Mouse (Mus musculus): ENCODE data around the gene Pex14. TPM values are rescaled to one million over a fixed set of nuclear protein-coding genes. Genes with fewer than 3 reads are reported as not detected.
A peak's percentile ranks its signal among the peaks of the same experiment; 100 is the strongest.

Pex14 gene
- polyA plus RNA-seq, 1 experiment from 2014 or later = 49.8 TPM

- Histone ChIP-seq H3K4me1 (ENCODE audit: control insufficient read depth, insufficient read depth, low read length) (peaks cover 40% of the 10 kb centered on the region), H3K27ac (ENCODE audit: low read length) (peak overlapping the region; percentile 25), H3K9me3 (replicated peaks; ENCODE audit: control insufficient read depth, low read length) (no peaks in the 10 kb centered on the region), H3K4me3 (replicated peaks; ENCODE audit: low read length) (no peak overlapping the region), H3K4me2 (ENCODE audit: low read depth, low read length) (no peak overlapping the region), H3K27me3 (ENCODE audit: control insufficient read depth, insufficient read depth, low read length) (no peaks in the 10 kb centered on the region), H3K9ac (ENCODE audit: low read length) (peak overlapping the region; percentile 36; the same call in 1 of the 2 replicates), H3K36me3 (ENCODE audit: control insufficient read depth, insufficient read depth, low read length) (no peaks in the 10 kb centered on the region)
- WGBS = 57% methylated on average over 3 of the region's 3 CpGs
- no peak for ATAC-seq (ENCODE audit: insufficient read depth, low FRiP score)
Observed at GRCm38 (mm10) chr4:148971613-148972242, 127.9 kb downstream of the Pex14 start.

DNA sequence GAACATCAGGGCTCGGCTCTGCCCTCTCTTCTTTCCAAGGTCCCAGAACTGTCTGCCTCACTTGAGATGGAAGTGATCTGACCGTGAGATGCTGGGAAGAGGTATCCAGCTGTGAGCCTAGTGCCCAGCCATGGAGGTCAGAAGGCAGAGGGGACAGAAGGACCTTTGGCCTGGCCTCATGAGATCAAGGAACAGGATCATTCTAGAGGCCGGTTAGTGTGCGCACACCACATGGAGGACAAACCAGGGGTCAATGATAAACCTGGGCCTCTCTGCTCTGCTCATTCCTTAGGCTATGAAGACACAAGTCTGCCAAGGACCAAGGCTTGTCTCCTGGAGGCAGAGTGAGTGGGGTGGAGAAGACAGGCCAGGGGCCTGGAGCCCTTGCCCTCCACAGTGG lies 128.9 kb downstream of the Pex14 start:
- Histone ChIP-seq H3K9ac (ENCODE audit: low read length) (no peak overlapping the region; the same call in 1 of the 2 replicates), H3K36me3 (ENCODE audit: control insufficient read depth, insufficient read depth, low read length) (no peaks in the 10 kb centered on the region), H3K4me2 (ENCODE audit: low read depth, low read length) (no peak overlapping the region), H3K27ac (ENCODE audit: low read length) (no peak overlapping the region), H3K4me3 (replicated peaks; ENCODE audit: low read length) (no peak overlapping the region), H3K4me1 (ENCODE audit: control insufficient read depth, insufficient read depth, low read length) (peaks cover 48% of the 10 kb centered on the region), H3K27me3 (ENCODE audit: control insufficient read depth, insufficient read depth, low read length) (no peaks in the 10 kb centered on the region), H3K9me3 (replicated peaks; ENCODE audit: control insufficient read depth, low read length) (no peaks in the 10 kb centered on the region)
- no peak for ATAC-seq (ENCODE audit: insufficient read depth, low FRiP score)
- WGBS = 88% methylated on average over 4 of the region's 4 CpGs

- no peak overlapping the region for H3K4me2 ChIP-seq (ENCODE audit: low read depth, low read length)
- no peak overlapping the region for H3K27ac ChIP-seq (ENCODE audit: low read length)
- no peak overlapping the region for H3K4me3 ChIP-seq (replicated peaks; ENCODE audit: low read length)
- 68% methylated on average over 5 of the region's 5 CpGs for WGBS
- H3K4me1 ChIP-seq (ENCODE audit: control insufficient read depth, insufficient read depth, low read length) = peaks cover 48% of the 10 kb centered on the region
- H3K9me3 ChIP-seq (replicated peaks; ENCODE audit: control insufficient read depth, low read length) = no peaks in the 10 kb centered on the region
- no peaks in the 10 kb centered on the region for H3K27me3 ChIP-seq (ENCODE audit: control insufficient read depth, insufficient read depth, low read length)
- ATAC-seq (ENCODE audit: insufficient read depth, low FRiP score) = no peak
- no peaks in the 10 kb centered on the region for H3K36me3 ChIP-seq (ENCODE audit: control insufficient read depth, insufficient read depth, low read length)
- no peak overlapping the region for H3K9ac ChIP-seq (ENCODE audit: low read length)
Observed at GRCm38 (mm10) chr4:148969610-148970009, 130.1 kb downstream of the Pex14 start.

DNA sequence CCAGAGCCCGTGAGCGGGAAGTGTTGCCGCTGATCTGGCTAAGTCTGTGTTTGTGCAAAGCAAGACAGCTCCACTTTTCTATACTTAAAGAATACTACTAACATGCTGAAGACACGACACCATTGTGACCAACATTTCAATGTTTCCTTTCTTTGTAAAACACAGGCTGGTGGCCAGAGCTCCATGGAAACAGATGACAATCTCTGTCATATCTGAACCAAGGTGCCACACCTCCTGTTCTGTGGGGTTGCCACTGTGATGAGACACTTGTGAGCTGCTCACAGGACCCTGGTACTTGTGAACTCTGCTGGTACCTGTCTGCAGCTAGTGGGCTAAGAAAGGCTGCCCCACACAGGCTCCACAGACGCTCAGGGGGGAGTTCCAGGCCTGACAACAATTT lies 130.8 kb downstream of the Pex14 start:
- no peak overlapping the region for H3K4me3 ChIP-seq (replicated peaks; ENCODE audit: low read length)
- peak overlapping the region; percentile 26; the same call in 1 of the 2 replicates for H3K27ac ChIP-seq (ENCODE audit: low read length)
- H3K27me3 ChIP-seq (ENCODE audit: control insufficient read depth, insufficient read depth, low read length) = no peaks in the 10 kb centered on the region
- no peak for ATAC-seq (ENCODE audit: insufficient read depth, low FRiP score)
- H3K9ac ChIP-seq (ENCODE audit: low read length) = peak overlapping the region; percentile 39; the same call in 1 of the 2 replicates
- H3K9me3 ChIP-seq (replicated peaks; ENCODE audit: control insufficient read depth, low read length) = no peaks in the 10 kb centered on the region
- no peak overlapping the region for H3K4me2 ChIP-seq (ENCODE audit: low read depth, low read length)
- WGBS = 59% methylated on average over 5 of the region's 5 CpGs
- H3K4me1 ChIP-seq (ENCODE audit: control insufficient read depth, insufficient read depth, low read length) = peaks cover 48% of the 10 kb centered on the region
- H3K36me3 ChIP-seq (ENCODE audit: control insufficient read depth, insufficient read depth, low read length) = no peaks in the 10 kb centered on the region

DNA sequence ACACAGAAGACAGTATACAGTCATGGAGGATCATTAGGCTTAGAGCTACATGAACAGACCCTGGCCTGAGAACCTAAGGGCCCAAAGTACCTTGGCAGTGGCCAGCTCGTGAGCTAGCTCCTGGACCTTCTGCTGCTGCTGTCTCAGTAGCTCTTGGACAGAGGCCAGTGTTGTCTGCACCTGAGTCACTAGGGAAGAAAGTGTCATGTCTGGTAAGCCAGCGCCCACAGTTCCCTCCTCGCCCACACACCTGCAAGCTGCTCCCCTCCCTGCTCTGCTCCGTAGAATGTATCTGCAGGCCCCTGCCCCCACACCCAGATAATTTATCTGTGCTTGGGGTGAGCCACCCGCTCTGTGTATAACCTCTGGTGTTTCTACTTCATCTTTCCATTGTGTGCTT lies 133.5 kb downstream of the Pex14 start:
- no peak overlapping the region for H3K27ac ChIP-seq (ENCODE audit: low read length)
- WGBS = 79% methylated on average over 5 of the region's 5 CpGs
- no peak for ATAC-seq (ENCODE audit: insufficient read depth, low FRiP score)
- 0 out of 2 replicates have a peak, but pooled peaks cover 4% of the 10 kb centered on the region for H3K36me3 ChIP-seq (ENCODE audit: control insufficient read depth, insufficient read depth, low read length)
- H3K4me2 ChIP-seq (ENCODE audit: low read depth, low read length) = no peak overlapping the region
- H3K4me3 ChIP-seq (replicated peaks; ENCODE audit: low read length) = no peak overlapping the region
- H3K4me1 ChIP-seq (ENCODE audit: control insufficient read depth, insufficient read depth, low read length) = peaks cover 39% of the 10 kb centered on the region
- H3K27me3 ChIP-seq (ENCODE audit: control insufficient read depth, insufficient read depth, low read length) = no peaks in the 10 kb centered on the region
- no peak overlapping the region for H3K9ac ChIP-seq (ENCODE audit: low read length)
- no peaks in the 10 kb centered on the region for H3K9me3 ChIP-seq (replicated peaks; ENCODE audit: control insufficient read depth, low read length)

GRCm38 (mm10) chr4:148964541-148965310 lies 134.9 kb downstream of the Pex14 start:
- no peak overlapping the region for H3K4me2 ChIP-seq (ENCODE audit: low read depth, low read length)
- no peaks in the 10 kb centered on the region for H3K9me3 ChIP-seq (replicated peaks; ENCODE audit: control insufficient read depth, low read length)
- H3K27me3 ChIP-seq (ENCODE audit: control insufficient read depth, insufficient read depth, low read length) = no peaks in the 10 kb centered on the region
- no peak overlapping the region for H3K4me3 ChIP-seq (replicated peaks; ENCODE audit: low read length)
- H3K27ac ChIP-seq (ENCODE audit: low read length) = no peak overlapping the region
- H3K9ac ChIP-seq (ENCODE audit: low read length) = no peak overlapping the region
- H3K36me3 ChIP-seq (ENCODE audit: control insufficient read depth, insufficient read depth, low read length) = 0 out of 2 replicates have a peak, but pooled peaks cover 4% of the 10 kb centered on the region
- ATAC-seq (ENCODE audit: insufficient read depth, low FRiP score) = no peak
- peaks cover 27% of the 10 kb centered on the region for H3K4me1 ChIP-seq (ENCODE audit: control insufficient read depth, insufficient read depth, low read length)
- WGBS = 80% methylated on average over 10 of the region's 10 CpGs

DNA sequence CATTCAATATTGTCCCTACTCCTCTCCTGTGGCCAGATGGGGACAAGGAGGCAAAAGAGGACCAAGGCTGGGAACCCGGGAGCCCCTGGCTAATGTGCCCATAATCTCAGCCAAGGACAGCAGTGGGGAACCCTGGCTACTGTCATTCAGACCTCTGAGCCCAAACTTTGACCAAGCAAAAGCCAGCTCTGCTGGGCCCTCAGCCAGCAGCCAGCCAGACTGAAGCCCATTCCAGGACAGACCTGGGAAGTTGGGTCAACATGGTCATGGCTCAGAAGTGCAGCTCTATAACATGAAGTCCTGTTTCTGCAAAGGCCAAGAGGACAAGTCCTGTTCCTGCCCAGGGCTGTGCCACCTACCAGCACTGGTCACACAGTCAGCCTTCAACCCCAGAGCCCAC lies 137.6 kb downstream of the Pex14 start:
- Histone ChIP-seq H3K9me3 (replicated peaks; ENCODE audit: control insufficient read depth, low read length) (no peaks in the 10 kb centered on the region), H3K4me3 (replicated peaks; ENCODE audit: low read length) (no peak overlapping the region), H3K27me3 (ENCODE audit: control insufficient read depth, insufficient read depth, low read length) (no peaks in the 10 kb centered on the region), H3K4me2 (ENCODE audit: low read depth, low read length) (no peak overlapping the region), H3K9ac (ENCODE audit: low read length) (no peak overlapping the region), H3K36me3 (ENCODE audit: control insufficient read depth, insufficient read depth, low read length) (0 out of 2 replicates have a peak, but pooled peaks cover 4% of the 10 kb centered on the region), H3K27ac (ENCODE audit: low read length) (no peak overlapping the region), H3K4me1 (ENCODE audit: control insufficient read depth, insufficient read depth, low read length) (peaks cover 9% of the 10 kb centered on the region)
- no peak for ATAC-seq (ENCODE audit: insufficient read depth, low FRiP score)
- WGBS = 92% methylated on average over 1 of the region's 1 CpGs

- H3K9ac ChIP-seq (ENCODE audit: low read length) = no peak overlapping the region
- WGBS = 85% methylated on average over 19 of the region's 19 CpGs
- H3K27ac ChIP-seq (ENCODE audit: low read length) = no peak overlapping the region
- H3K4me1 ChIP-seq (ENCODE audit: control insufficient read depth, insufficient read depth, low read length) = peaks cover 2% of the 10 kb centered on the region
- H3K27me3 ChIP-seq (ENCODE audit: control insufficient read depth, insufficient read depth, low read length) = no peaks in the 10 kb centered on the region
- ATAC-seq (ENCODE audit: insufficient read depth, low FRiP score) = no peak
- H3K36me3 ChIP-seq (ENCODE audit: control insufficient read depth, insufficient read depth, low read length) = 0 out of 2 replicates have a peak, but pooled peaks cover 4% of the 10 kb centered on the region
- H3K4me3 ChIP-seq (replicated peaks; ENCODE audit: low read length) = no peak overlapping the region
- no peak overlapping the region for H3K4me2 ChIP-seq (ENCODE audit: low read depth, low read length)
- no peaks in the 10 kb centered on the region for H3K9me3 ChIP-seq (replicated peaks; ENCODE audit: control insufficient read depth, low read length)
Observed at GRCm38 (mm10) chr4:148961081-148961480, 138.6 kb downstream of the Pex14 start.

DNA sequence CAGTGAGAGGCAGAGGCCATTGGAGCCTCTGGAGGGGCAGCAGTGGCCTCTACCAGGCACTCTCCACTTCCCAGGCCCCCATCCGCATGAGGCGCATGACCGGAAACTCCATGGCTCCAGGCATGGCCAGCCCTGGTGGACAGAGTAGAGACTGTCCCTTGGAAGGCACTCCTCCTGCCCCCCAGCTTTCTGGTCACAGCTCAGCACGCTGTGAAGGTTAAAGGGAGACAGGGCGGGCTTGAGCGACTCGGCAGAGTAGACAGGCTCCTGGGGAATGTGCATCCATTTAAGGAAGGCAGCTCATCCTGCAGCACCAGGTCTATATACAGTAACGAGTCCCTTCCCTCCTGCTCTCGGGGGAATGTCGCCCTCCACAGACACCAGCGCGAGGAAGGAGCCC lies 139.7 kb downstream of the Pex14 start:
- H3K9ac ChIP-seq (ENCODE audit: low read length) = peak overlapping the region; percentile 38; the same call in 1 of the 2 replicates
- 0 out of 2 replicates have a peak, but pooled peaks cover 4% of the 10 kb centered on the region for H3K36me3 ChIP-seq (ENCODE audit: control insufficient read depth, insufficient read depth, low read length)
- peak; percentile 51; the same call in 1 of the 2 replicates for ATAC-seq (ENCODE audit: insufficient read depth, low FRiP score)
- H3K4me3 ChIP-seq (replicated peaks; ENCODE audit: low read length) = no peak overlapping the region
- no peaks in the 10 kb centered on the region for H3K27me3 ChIP-seq (ENCODE audit: control insufficient read depth, insufficient read depth, low read length)
- H3K4me1 ChIP-seq (ENCODE audit: control insufficient read depth, insufficient read depth, low read length) = peaks cover 1% of the 10 kb centered on the region
- H3K9me3 ChIP-seq (replicated peaks; ENCODE audit: control insufficient read depth, low read length) = no peaks in the 10 kb centered on the region
- 75% methylated on average over 12 of the region's 12 CpGs for WGBS
- peak overlapping the region; percentile 73; the same call in 1 of the 2 replicates for H3K27ac ChIP-seq (ENCODE audit: low read length)
- H3K4me2 ChIP-seq (ENCODE audit: low read depth, low read length) = no peak overlapping the region
